ENCODE assay signal across 7 mouse cellular contexts in the genomic region with DNA sequence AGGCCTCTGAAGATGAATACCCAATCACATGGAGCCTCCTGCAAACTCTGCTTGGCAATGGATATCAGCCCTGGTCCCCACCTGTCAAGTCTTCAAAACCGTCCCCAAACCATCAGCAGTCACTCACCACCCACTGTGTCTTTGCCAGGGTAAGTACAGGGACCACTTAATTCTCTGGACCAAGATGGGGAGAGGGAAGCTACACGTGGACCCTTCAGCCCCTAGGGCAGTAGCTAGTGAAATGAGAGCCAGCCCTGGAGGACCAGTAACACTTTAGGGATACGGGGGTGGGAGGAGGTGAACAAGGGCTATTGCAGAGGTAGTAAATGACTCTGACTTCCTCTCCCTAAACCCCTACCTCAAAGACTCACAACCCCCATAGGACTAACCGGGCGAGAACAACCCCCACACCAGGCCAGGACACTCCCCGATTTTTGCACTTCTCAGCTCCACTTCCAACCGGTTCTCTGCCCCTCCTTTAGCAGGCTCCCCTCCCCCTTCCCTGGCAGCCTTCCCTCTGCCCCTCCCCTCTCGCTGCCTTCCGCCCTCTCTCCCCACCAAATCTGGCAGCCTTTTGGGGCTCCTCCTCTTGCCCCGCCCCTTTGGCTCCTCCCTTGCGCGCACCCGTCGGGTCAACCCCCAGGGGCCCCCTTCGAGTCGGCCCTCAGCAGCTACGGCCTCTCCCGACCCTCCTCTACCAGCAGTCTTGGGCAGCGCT. TPM values are rescaled to one million over a fixed set of nuclear protein-coding genes. Genes with fewer than 3 reads are reported as not detected.
DNase-seq lines count a peak whose midpoint lies in the region; ATAC-seq and TF ChIP-seq lines count a peak whose summit lies in the region.

No protein-coding gene starts in this region.

- no peaks in the 10 kb centered on the region for H3K9me3 ChIP-seq in intestine, postnatal 0 days (ENCODE audit: control insufficient read depth)
- no peaks in the 10 kb centered on the region for H3K9me3 ChIP-seq in midbrain, embryonic 11.5 days (ENCODE audit: control insufficient read depth, low read length)

- H3K4me3 ChIP-seq in intestine, postnatal 0 days (ENCODE audit: low read depth, low read length), result peak overlapping the region; percentile 78
- H3K4me3 ChIP-seq in midbrain, embryonic 11.5 days (ENCODE audit: low read depth, low read length), result peak overlapping the region; percentile 73

- no peaks in the 10 kb centered on the region; the same call in none of the 2 replicates for H3K4me1 ChIP-seq in intestine, postnatal 0 days (replicated peaks; ENCODE audit: control insufficient read depth, insufficient read depth, low read length)
- H3K4me1 ChIP-seq in midbrain, embryonic 11.5 days (ENCODE audit: control insufficient read depth, insufficient read depth, low read length), result peaks cover 20% of the 10 kb centered on the region

- no peaks in the 10 kb centered on the region for H3K27me3 ChIP-seq in intestine, postnatal 0 days (replicated peaks; ENCODE audit: control insufficient read depth, insufficient read depth, low read length)
- H3K27me3 ChIP-seq in midbrain, embryonic 11.5 days (ENCODE audit: control insufficient read depth, insufficient read depth, low read length), result peaks cover 15% of the 10 kb centered on the region

- TF ChIP-seq CTCF in intestine, postnatal 0 days (IDR thresholded peaks at IDR 0.05; ENCODE audit: low read depth), result peak; percentile 28; the same call in 1 of the 2 replicates

- WGBS in intestine, postnatal 0 days, result 5% methylated on average over 19 of the region's 19 CpGs
- 2% methylated on average over 19 of the region's 19 CpGs for WGBS in midbrain, embryonic 11.5 days

- intact Hi-C loops in left cerebral cortex, postnatal 4 days (cut with DNase I), result no loop called here

- 0 out of 2 replicates have a peak overlapping the region, but pooled peaks have one; percentile 80 for H3K9ac ChIP-seq in intestine, postnatal 0 days (ENCODE audit: low read depth, low read length)
- H3K9ac ChIP-seq in midbrain, embryonic 11.5 days (ENCODE audit: low read length), result peak overlapping the region; percentile 65

- H3K4me2 ChIP-seq in intestine, postnatal 0 days (replicated peaks; ENCODE audit: low read depth), result peak overlapping the region; percentile 94
- H3K4me2 ChIP-seq in midbrain, embryonic 11.5 days, result peak overlapping the region; percentile 98

- peak; percentile 79 for ATAC-seq in granulocyte monocyte progenitor cell, adult 5-6 weeks (replicated peaks; ENCODE audit: poor library complexity, severe bottlenecking)
- peak; percentile 82 for ATAC-seq in intestine, postnatal 0 days
- peak; percentile 92 for ATAC-seq in midbrain, embryonic 11.5 days (ENCODE audit: low FRiP score)

- DNase-seq in adrenal gland, adult 18-20 months (ENCODE audit: low spot score in 2 of 2), result peak; percentile 92 to 94
- peak; percentile 95 for DNase-seq in embryo, embryonic 10 days (ENCODE audit: low spot score)
- DNase-seq in left cerebral cortex, postnatal 4 days, result peak; percentile 98
- peak; percentile 99 for DNase-seq in midbrain, embryonic 11.5 days (ENCODE audit: low spot score, missing footprints)
- DNase-seq in spleen, adult 18-20 months, result peak; percentile 91 to 92

- H3K27ac ChIP-seq in intestine, postnatal 0 days (ENCODE audit: low read depth, low read length), result peak overlapping the region; percentile 91
- H3K27ac ChIP-seq in midbrain, embryonic 11.5 days (ENCODE audit: low read depth, low read length), result peak overlapping the region; percentile 48; the same call in 1 of the 2 replicates

- H3K36me3 ChIP-seq in intestine, postnatal 0 days (ENCODE audit: control insufficient read depth, insufficient read depth), result peaks cover 31% of the 10 kb centered on the region
- peaks cover 6% of the 10 kb centered on the region; the same call in 1 of the 2 replicates for H3K36me3 ChIP-seq in midbrain, embryonic 11.5 days (ENCODE audit: control insufficient read depth, insufficient read depth, low read length)

RNA-seq across cellular contexts. Expression of a gene that starts 1.9 kb away (rescaled TPM):
- total RNA-seq in adrenal gland, adult 18-20 months (2021), result 10 to 100 TPM; 36.0 to 58.6 TPM
- total RNA-seq in granulocyte monocyte progenitor cell, adult 5-6 weeks (2014; fragmentation: Nextera tagmentation), result 3.0 and 6.3 TPM in 2 replicates
- 0.57 and 3.1 TPM in 2 replicates for total RNA-seq in granulocyte monocyte progenitor cell, adult 5-6 weeks (2017)
- 18.9 and 19.3 TPM in 2 replicates for polyA plus RNA-seq in intestine, postnatal 0 days (2015; fragmentation: Nextera tagmentation; extraction: Ambion mirVana)
- total RNA-seq in left cerebral cortex, postnatal 4 days (2021), result 10 to 100 TPM; 27.7 to 29.6 TPM
- polyA plus RNA-seq in midbrain, embryonic 11.5 days (2014; fragmentation: Nextera tagmentation; extraction: Ambion mirVana), result 12.7 and 14.3 TPM in 2 replicates

RNA-seq across cellular contexts. Expression of a gene that starts 4.3 kb away (rescaled TPM):
- 1 to 10 TPM; 3.0 to 3.1 TPM for total RNA-seq in adrenal gland, adult 18-20 months (2021)
- total RNA-seq in granulocyte monocyte progenitor cell, adult 5-6 weeks (2014; fragmentation: Nextera tagmentation), result not detected in 2 replicates
- total RNA-seq in granulocyte monocyte progenitor cell, adult 5-6 weeks (2017), result not detected in 2 replicates
- polyA plus RNA-seq in intestine, postnatal 0 days (2015; fragmentation: Nextera tagmentation; extraction: Ambion mirVana), result 0.61 and 0.74 TPM in 2 replicates
- under 1 TPM; 0.08 TPM for total RNA-seq in left cerebral cortex, postnatal 4 days (2021)
- polyA plus RNA-seq in midbrain, embryonic 11.5 days (2014; fragmentation: Nextera tagmentation; extraction: Ambion mirVana), result 0.10 and 0.23 TPM in 2 replicates

RNA-seq across cellular contexts. Expression of a gene that starts 48.4 kb away (rescaled TPM):
- 10 to 100 TPM; 14.6 to 35.1 TPM for total RNA-seq in adrenal gland, adult 18-20 months (2021)
- 2.7 and 6.7 TPM in 2 replicates for total RNA-seq in granulocyte monocyte progenitor cell, adult 5-6 weeks (2014; fragmentation: Nextera tagmentation)
- total RNA-seq in granulocyte monocyte progenitor cell, adult 5-6 weeks (2017), result 0.98 and 1.8 TPM in 2 replicates
- 20.0 and 20.1 TPM in 2 replicates for polyA plus RNA-seq in intestine, postnatal 0 days (2015; fragmentation: Nextera tagmentation; extraction: Ambion mirVana)
- 10 to 100 TPM; 53.5 to 62.2 TPM for total RNA-seq in left cerebral cortex, postnatal 4 days (2021)
- polyA plus RNA-seq in midbrain, embryonic 11.5 days (2014; fragmentation: Nextera tagmentation; extraction: Ambion mirVana), result 15.2 and 16.6 TPM in 2 replicates

Comparison
In these comparisons a context has a peak if more than half of its experiments do, and no peak if none do; other contexts are left out.
1. Peak in every context shown above with its lines: DNase-seq, ATAC-seq, H3K4me3 ChIP-seq and H3K27ac ChIP-seq.